Mouse (Mus musculus) forebrain, embryonic 14.5 days (tissue): Measurements from ENCODE around the gene Pcx. TPM values are rescaled to one million over a fixed set of nuclear protein-coding genes. Genes with fewer than 3 reads are reported as not detected.

Source experiments
- ATAC-seq: fragments of 200-750 bp; cut with Nextera tagmentation; 2 replicates; pipeline ENCODE4 v1.8.0; 2017; ENCODE audit warnings: mild to moderate bottlenecking, moderate library complexity
- DNase-seq: peaks from one replicate; pipeline ENCODE4 v3.0.0-alpha.2; 2015; ENCODE audit warnings: low spot score
- H3K27ac ChIP-seq: fragments of 300-500 bp; sonication (generic); 2 replicates; pipeline ENCODE4 v1.5.1; 2014; ENCODE audit warnings: low read depth, mild to moderate bottlenecking, control low read depth, low read length, moderate library complexity
- H3K27me3 ChIP-seq: fragments of 300-500 bp; sonication (generic); replicated peaks from 2 replicates; pipeline ENCODE4 v1.6.1; 2014; ENCODE audit warnings: low read length, control low read depth, mixed read lengths; ENCODE audit not compliant: control insufficient read depth, insufficient read depth
- H3K36me3 ChIP-seq: fragments of 300-500 bp; sonication (generic); 2 replicates; pipeline ENCODE4 v1.6.1; 2014; ENCODE audit warnings: low read length, control low read depth; ENCODE audit not compliant: control insufficient read depth, insufficient read depth
- H3K4me1 ChIP-seq: fragments of 300-500 bp; sonication (generic); 2 replicates; pipeline ENCODE4 v1.6.1; 2014; ENCODE audit warnings: antibody characterized with exemption, low read length, control low read depth; ENCODE audit not compliant: control insufficient read depth, insufficient read depth
- H3K4me2 ChIP-seq: fragments of 300-500 bp; sonication (generic); 2 replicates; pipeline ENCODE4 v1.6.1; 2014; ENCODE audit warnings: mild to moderate bottlenecking, control low read depth, low read length
- H3K4me3 ChIP-seq: fragments of 300-500 bp; sonication (generic); 2 replicates; pipeline ENCODE4 v1.5.1; 2014; ENCODE audit warnings: low read depth, low read length, control low read depth
- H3K9ac ChIP-seq: fragments of 300-500 bp; sonication (generic); 2 replicates; pipeline ENCODE4 v1.6.1; 2014; ENCODE audit warnings: mild to moderate bottlenecking, low read length, control low read depth, moderate library complexity
- H3K9me3 ChIP-seq: fragments of 300-500 bp; sonication (generic); replicated peaks from 2 replicates; pipeline ENCODE4 v1.6.1; 2016; ENCODE audit warnings: low read length, control low read depth, mixed read lengths; ENCODE audit not compliant: control insufficient read depth
- WGBS: fragments of 180-500 bp; shearing (Covaris S2); extraction: QIAGEN DNeasy Blood & Tissue Kit; methylation state at CpG from one replicate; pipeline ENCODE4 v1.1.7; 2014; 5-methylcytosine and 5-hydroxymethylcytosine counted together
- polyA plus RNA-seq: library from polyadenylated mRNA; unstranded; fragments of >200 nt; fragmentation: Nextera tagmentation; extraction: Ambion mirVana; gene quantifications from 2 replicates; pipeline ENCODE4 v1.2.1, GENCODE M21; 2014

The Pcx gene
- 14.8 and 19.2 TPM in 2 replicates for polyA plus RNA-seq

GRCm38 (mm10) chr19:4509986-4510963, at the start of gene Pcx:
Gene Pcx (plus strand): TSS chr19:4510472.
- Histone ChIP-seq H3K4me2 (peak within 1 kb of the TSS; percentile 72), H3K9me3 (no peaks in the 10 kb centered on the region), H3K9ac (peak within 1 kb of the TSS; percentile 61), H3K4me3 (peak within 1 kb of the TSS; percentile 66), H3K4me1 (peaks cover 3% of the 10 kb centered on the region; the same call in 1 of the 2 replicates), H3K27ac (no peak within 1 kb of the TSS), H3K36me3 (no peaks in the 10 kb centered on the region), H3K27me3 (no peaks in the 10 kb centered on the region)
- under 1% methylated on average over 81 of the region's 82 CpGs for WGBS
- DNase-seq (peak; percentile 100), ATAC-seq (peak; percentile 100)

- Histone ChIP-seq H3K4me2 (no peak overlapping the region), H3K9me3 (no peaks in the 10 kb centered on the region), H3K36me3 (no peaks in the 10 kb centered on the region), H3K27ac (no peak overlapping the region), H3K4me1 (no peaks in the 10 kb centered on the region), H3K4me3 (no peak overlapping the region), H3K9ac (no peak overlapping the region), H3K27me3 (no peaks in the 10 kb centered on the region)
- DNase-seq (no peak), ATAC-seq (no peak)
- WGBS: 93% methylated on average over 8 of the region's 8 CpGs
Measured at GRCm38 (mm10) chr19:4461981-4462380, 48.3 kb upstream of the Pcx start.

- H3K27me3 ChIP-seq: no peaks in the 10 kb centered on the region
- H3K36me3 ChIP-seq: no peaks in the 10 kb centered on the region
- H3K9me3 ChIP-seq: no peaks in the 10 kb centered on the region
- H3K27ac ChIP-seq: no peak overlapping the region
- WGBS: 83% methylated on average over 4 of the region's 4 CpGs
- H3K4me3 ChIP-seq: no peak overlapping the region
- H3K4me1 ChIP-seq: no peaks in the 10 kb centered on the region
- no peak overlapping the region for H3K9ac ChIP-seq
- DNase-seq: no peak
- ATAC-seq: no peak
- H3K4me2 ChIP-seq: no peak overlapping the region
Measured at GRCm38 (mm10) chr19:4464666-4465065, 45.6 kb upstream of the Pcx start.

- Histone ChIP-seq H3K27ac (no peak overlapping the region), H3K36me3 (no peaks in the 10 kb centered on the region), H3K4me1 (no peaks in the 10 kb centered on the region), H3K4me3 (no peak overlapping the region), H3K4me2 (no peak overlapping the region), H3K9ac (no peak overlapping the region), H3K9me3 (no peaks in the 10 kb centered on the region), H3K27me3 (no peaks in the 10 kb centered on the region)
- ATAC-seq (no peak), DNase-seq (no peak)
- WGBS: 40% methylated on average over 5 of the region's 5 CpGs
Measured at GRCm38 (mm10) chr19:4468363-4468762, 41.9 kb upstream of the Pcx start.

- 0 out of 2 replicates have a peak, but pooled peaks cover 6% of the 10 kb centered on the region for H3K4me1 ChIP-seq
- H3K27ac ChIP-seq: no peak overlapping the region
- DNase-seq (no peak), ATAC-seq (no peak)
- peaks cover 25% of the 10 kb centered on the region for H3K27me3 ChIP-seq
- 84% methylated on average over 5 of the region's 5 CpGs for WGBS
- H3K9me3 ChIP-seq: no peaks in the 10 kb centered on the region
- H3K4me3 ChIP-seq: no peak overlapping the region
- no peak overlapping the region for H3K9ac ChIP-seq
- no peak overlapping the region for H3K4me2 ChIP-seq
- H3K36me3 ChIP-seq: no peaks in the 10 kb centered on the region
Measured at GRCm38 (mm10) chr19:4473549-4473948, 36.7 kb upstream of the Pcx start.

- no peaks in the 10 kb centered on the region for H3K9me3 ChIP-seq
- 0 out of 2 replicates have a peak, but pooled peaks cover 6% of the 10 kb centered on the region for H3K4me1 ChIP-seq
- H3K27me3 ChIP-seq: peaks cover 25% of the 10 kb centered on the region
- no peak for DNase-seq
- no peak overlapping the region for H3K27ac ChIP-seq
- H3K9ac ChIP-seq: no peak overlapping the region
- H3K4me2 ChIP-seq: no peak overlapping the region
- H3K4me3 ChIP-seq: no peak overlapping the region
- WGBS: 42% methylated on average over 3 of the region's 3 CpGs
- ATAC-seq: no peak
- no peaks in the 10 kb centered on the region for H3K36me3 ChIP-seq
Measured at GRCm38 (mm10) chr19:4474739-4475138, 35.5 kb upstream of the Pcx start.

- WGBS: 74% methylated on average over 11 of the region's 11 CpGs
- H3K36me3 ChIP-seq: no peaks in the 10 kb centered on the region
Measured at GRCm38 (mm10) chr19:4475224-4475925, 34.9 kb upstream of the Pcx start.

GRCm38 (mm10) chr19:4476601-4477257, 33.5 kb upstream of the Pcx start:
- WGBS: under 1% methylated on average over 63 of the region's 70 CpGs
- Histone ChIP-seq H3K27me3 (peaks cover 25% of the 10 kb centered on the region), H3K4me1 (0 out of 2 replicates have a peak, but pooled peaks cover 6% of the 10 kb centered on the region), H3K27ac (no peak overlapping the region), H3K9me3 (no peaks in the 10 kb centered on the region), H3K36me3 (no peaks in the 10 kb centered on the region), H3K4me2 (peak overlapping the region; percentile 95), H3K4me3 (peak overlapping the region; percentile 53), H3K9ac (peak overlapping the region; percentile 58)
- DNase-seq (peak; percentile 62), ATAC-seq (peak; percentile 65; the same call in 1 of the 2 replicates)

More at GRCm38 (mm10) chr19:4475224-4475925, 34.9 kb upstream of the Pcx start:
- H3K9me3 ChIP-seq: no peaks in the 10 kb centered on the region
- DNase-seq (no peak), ATAC-seq (no peak)
- H3K4me1 ChIP-seq: 0 out of 2 replicates have a peak, but pooled peaks cover 6% of the 10 kb centered on the region
- no peak overlapping the region for H3K27ac ChIP-seq
- H3K4me3 ChIP-seq: no peak overlapping the region
- no peak overlapping the region for H3K4me2 ChIP-seq
- no peak overlapping the region for H3K9ac ChIP-seq
- peaks cover 25% of the 10 kb centered on the region for H3K27me3 ChIP-seq
